In the genomic region with DNA sequence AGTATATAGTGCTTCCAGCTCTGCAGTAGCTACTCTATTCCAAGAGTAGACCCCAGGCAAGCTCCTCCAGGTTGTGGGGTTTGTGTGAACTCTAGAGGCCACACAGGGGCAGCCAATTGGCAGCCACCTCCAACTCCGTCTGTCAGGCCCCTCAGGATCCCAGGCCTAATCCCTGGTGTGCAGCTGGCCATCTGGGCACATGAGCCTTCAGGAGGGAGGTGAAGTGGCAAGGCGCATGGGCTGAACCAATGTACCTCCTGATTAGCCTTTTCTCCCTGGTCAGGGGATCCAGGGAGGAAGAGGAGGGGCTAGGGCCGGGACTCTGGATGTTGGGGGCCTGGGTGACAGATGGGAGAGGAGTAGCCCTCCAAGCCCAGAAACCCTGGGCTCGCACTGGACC, we compare ENCODE assay signal across 19 mouse cellular contexts. TPM values are rescaled to one million over a fixed set of nuclear protein-coding genes. Genes with fewer than 3 reads are reported as not detected.
DNase-seq lines count a peak whose midpoint lies in the region; ATAC-seq and TF ChIP-seq lines count a peak whose summit lies in the region.
"Had no signal": no experiment of that assay in that cellular context is flagged by ENCODE, and none has a peak within 500 bp of the region (broad histone marks: within the 10 kb centered on the region; RNA-seq: fewer than 3 reads in every experiment).

No protein-coding gene starts in this region.

- no peak overlapping the region for H3K4me3 ChIP-seq in heart, embryonic 11.5 days (ENCODE audit: low read depth, low read length)
- no peak overlapping the region for H3K4me3 ChIP-seq in heart, adult 2 months
- H3K4me3 ChIP-seq in limb, embryonic 12.5 days (replicated peaks), result no peak overlapping the region
- no peak overlapping the region for H3K4me3 ChIP-seq in limb, embryonic 10.5 days
- H3K4me3 ChIP-seq in cortical plate, adult 2 months (ENCODE audit: insufficient read depth, low read length), result no peak overlapping the region

- no peak for DNase-seq in heart, adult 2 months
- DNase-seq in limb, embryonic 10.5 days (ENCODE audit: low spot score), result no peak
- peak; percentile 37 for DNase-seq in retina, embryonic 14.5 days (ENCODE audit: low spot score)
- no peak for DNase-seq in lung, postnatal 25 days (ENCODE audit: low spot score)
- DNase-seq: adrenal gland, adult 2 months; cerebellum, adult 11-12 months; forebrain, postnatal 0 days; gastrocnemius, postnatal 14 days; heart, adult 18-20 months; kidney, adult 9 months; kidney, postnatal 14 days; liver; thymus, adult 18-20 months; thymus, postnatal 36 days had no signal

- no peaks in the 10 kb centered on the region for H3K27me3 ChIP-seq in heart, embryonic 11.5 days (ENCODE audit: control insufficient read depth, insufficient read depth, low read length)
- no peaks in the 10 kb centered on the region for H3K27me3 ChIP-seq in heart, adult 2 months (ENCODE audit: control insufficient read depth, insufficient read depth, low read length)
- no peaks in the 10 kb centered on the region for H3K27me3 ChIP-seq in limb, embryonic 12.5 days
- H3K27me3 ChIP-seq in limb, embryonic 10.5 days (ENCODE audit: low read depth, poor library complexity, severe bottlenecking), result no peaks in the 10 kb centered on the region

- H3K4me2 ChIP-seq in heart, embryonic 11.5 days, result no peak overlapping the region
- no peak overlapping the region for H3K4me2 ChIP-seq in limb, embryonic 12.5 days

- intact Hi-C loops in heart, adult 2 months (cut with DNase I), result no loop called here

- TF ChIP-seq POLR2A in heart, adult 2 months (IDR thresholded peaks at IDR 0.05; ENCODE audit: insufficient read depth, low read depth, low read length), result no peak
- TF ChIP-seq POLR2A in cortical plate, adult 2 months (IDR thresholded peaks at IDR 0.05; ENCODE audit: extremely low read depth, insufficient read depth, low read length), result no peak

- no peak overlapping the region for H3K27ac ChIP-seq in heart, embryonic 11.5 days (ENCODE audit: low read depth, low read length)
- H3K27ac ChIP-seq in heart, adult 2 months, result no peak overlapping the region
- H3K27ac ChIP-seq in limb, embryonic 12.5 days, result no peak overlapping the region
- no peak overlapping the region for H3K27ac ChIP-seq in limb, embryonic 10.5 days
- peak overlapping the region; percentile 76; the same call in 1 of the 2 replicates for H3K27ac ChIP-seq in cortical plate, adult 2 months (ENCODE audit: insufficient read depth, low read length)

- no peak for ATAC-seq in heart, embryonic 11.5 days (replicated peaks; ENCODE audit: insufficient number of reproducible peaks, low FRiP score, low TSS enrichment)
- no peak for ATAC-seq in limb, embryonic 12.5 days (ENCODE audit: insufficient number of reproducible peaks, insufficient read depth, low FRiP score, low TSS enrichment, low read depth)
- ATAC-seq: forebrain, postnatal 0 days; lung, postnatal 0 days; midbrain, embryonic 16.5 days had no signal

- 0 out of 2 replicates have a peak overlapping the region, but pooled peaks have one; percentile 18 for H3K9ac ChIP-seq in heart, embryonic 11.5 days (ENCODE audit: low read depth, low read length)
- no peak overlapping the region for H3K9ac ChIP-seq in heart, adult 2 months (ENCODE audit: low read depth, low read length)
- H3K9ac ChIP-seq in limb, embryonic 12.5 days (replicated peaks), result 0 out of 2 replicates have a peak overlapping the region, but pooled peaks have one; percentile 19
- H3K9ac ChIP-seq: forebrain, postnatal 0 days had no signal

- no peaks in the 10 kb centered on the region for H3K79me2 ChIP-seq in heart, adult 2 months (replicated peaks; ENCODE audit: control insufficient read depth, insufficient read depth, low read length)

- TF ChIP-seq EP300 in heart, adult 2 months (IDR thresholded peaks at IDR 0.05; ENCODE audit: insufficient read depth, low read depth, low read length), result no peak

- H3K4me1 ChIP-seq in heart, embryonic 11.5 days (ENCODE audit: control insufficient read depth, insufficient read depth, low read length), result peaks cover 22% of the 10 kb centered on the region; the same call in 1 of the 2 replicates
- H3K4me1 ChIP-seq in heart, adult 2 months (ENCODE audit: control insufficient read depth, insufficient read depth, low read length), result no peaks in the 10 kb centered on the region
- no peaks in the 10 kb centered on the region for H3K4me1 ChIP-seq in limb, embryonic 12.5 days (replicated peaks)
- peaks cover 19% of the 10 kb centered on the region for H3K4me1 ChIP-seq in limb, embryonic 10.5 days
- peaks cover 7% of the 10 kb centered on the region for H3K4me1 ChIP-seq in cortical plate, adult 2 months (ENCODE audit: control insufficient read depth, insufficient read depth, low read length)

- WGBS in heart, embryonic 11.5 days (ENCODE audit: insufficient replicate concordance), result 64% methylated on average over 4 of the region's 4 CpGs
- WGBS in heart, adult 2 months, result 83% methylated on average over 4 of the region's 4 CpGs
- WGBS in limb, embryonic 12.5 days, result 48% methylated on average over 4 of the region's 4 CpGs
- 62% methylated on average over 4 of the region's 4 CpGs for WGBS in limb, embryonic 10.5 days

- no peaks in the 10 kb centered on the region for H3K9me3 ChIP-seq in heart, embryonic 11.5 days (replicated peaks; ENCODE audit: control insufficient read depth, low read length)
- no peaks in the 10 kb centered on the region for H3K9me3 ChIP-seq in limb, embryonic 12.5 days
- H3K9me3 ChIP-seq in limb, embryonic 10.5 days (replicated peaks), result no peaks in the 10 kb centered on the region

- H3K36me3 ChIP-seq in heart, embryonic 11.5 days (ENCODE audit: control insufficient read depth, insufficient read depth, low read length), result no peaks in the 10 kb centered on the region
- no peaks in the 10 kb centered on the region for H3K36me3 ChIP-seq in heart, adult 2 months (ENCODE audit: control insufficient read depth, insufficient read depth, low read length)
- H3K36me3 ChIP-seq in limb, embryonic 12.5 days, result no peaks in the 10 kb centered on the region
- no peaks in the 10 kb centered on the region for H3K36me3 ChIP-seq in limb, embryonic 10.5 days

- TF ChIP-seq CTCF in heart, adult 2 months (IDR thresholded peaks at IDR 0.05), result no peak
- no peak for TF ChIP-seq CTCF in cortical plate, adult 2 months (IDR thresholded peaks at IDR 0.05; ENCODE audit: extremely low read depth, insufficient read depth, low read length)

RNA-seq across cellular contexts. Expression of gene Clk3, which starts 10.1 kb away (rescaled TPM):
- 64.2 and 73.5 TPM in 2 replicates for polyA plus RNA-seq in heart, embryonic 11.5 days (2014; fragmentation: Nextera tagmentation; extraction: Ambion mirVana)
- total RNA-seq in heart, adult 2 months (2021), result 10 to 100 TPM; 27.6 to 33.8 TPM
- polyA plus RNA-seq in heart, adult 2 months (2012; rRNA removed), result 61.7 and 124 TPM in 2 replicates
- polyA plus RNA-seq in limb, embryonic 12.5 days (2016; fragmentation: Nextera tagmentation; extraction: Ambion mirVana), result 79.6 and 83.3 TPM in 2 replicates
- polyA plus RNA-seq in limb, embryonic 10.5 days (2016; fragmentation: Nextera tagmentation; extraction: Ambion mirVana), result 93.2 and 95.9 TPM in 2 replicates
- 160 and 166 TPM in 2 replicates for polyA plus RNA-seq in cortical plate, adult 2 months (2012; rRNA removed)
